Mouse (Mus musculus) cerebellum, adult 11-12 months (tissue): ENCODE measurements around the gene Cpm.
"Not testable (repeated sequence)": the region's sequence is repeated elsewhere in the genome, so short reads cannot be mapped to it uniquely, and the experiment has no call there.

Experiments
- DNase-seq: peaks from one replicate; pipeline ENCODE4 v3.0.0; 2022

The Cpm gene

GRCm38 (mm10) chr10:117727518-117728110 lies 98.3 kb downstream of the Cpm start:
- DNase-seq, result no peak

GRCm38 (mm10) chr10:117728574-117728973 lies 99.3 kb downstream of the Cpm start:
- DNase-seq, result no peak

- no peak for DNase-seq
Measured at GRCm38 (mm10) chr10:117729139-117729814, 100.0 kb downstream of the Cpm start.

GRCm38 (mm10) chr10:117730140-117730539 lies 100.8 kb downstream of the Cpm start:
- no peak for DNase-seq

GRCm38 (mm10) chr10:117730637-117731203 lies 101.4 kb downstream of the Cpm start:
- no peak for DNase-seq

GRCm38 (mm10) chr10:117731244-117732101 lies 102.2 kb downstream of the Cpm start:
- no peak for DNase-seq

- no peak for DNase-seq
Measured at GRCm38 (mm10) chr10:117732184-117732583, 102.9 kb downstream of the Cpm start.

GRCm38 (mm10) chr10:117732962-117733592 lies 103.8 kb downstream of the Cpm start:
- no peak for DNase-seq

- not testable (repeated sequence) for DNase-seq
Measured at GRCm38 (mm10) chr10:117733626-117734025, 104.3 kb downstream of the Cpm start.

GRCm38 (mm10) chr10:117734104-117734852 lies 105.0 kb downstream of the Cpm start:
- not testable (repeated sequence) for DNase-seq

- not testable (repeated sequence) for DNase-seq
Measured at GRCm38 (mm10) chr10:117735396-117735795, 106.1 kb downstream of the Cpm start.

GRCm38 (mm10) chr10:117736573-117736972 lies 107.3 kb downstream of the Cpm start:
- DNase-seq, result no peak
